Mouse (Mus musculus): Measurements from ENCODE around the gene Gfod1.

- no peak for TF ChIP-seq CTCF (IDR thresholded peaks at IDR 0.05; ENCODE audit: borderline replicate concordance, extremely low read depth, insufficient read depth, insufficient read length)
- no peak for TF ChIP-seq POLR2A (IDR thresholded peaks at IDR 0.05; ENCODE audit: borderline replicate concordance, extremely low read depth, insufficient read depth, insufficient read length, poor library complexity, severe bottlenecking)
Measured at GRCm38 (mm10) chr13:43203641-43204040, 100.3 kb downstream of the Gfod1 start.
